Mouse (Mus musculus): ENCODE results near the gene Timp4.

GRCm38 (mm10) chr6:115291068-115291467 is 39.1 kb upstream of the Timp4 start:
- TF ChIP-seq CTCF (IDR thresholded peaks at IDR 0.05) (no peak), EP300 (IDR thresholded peaks at IDR 0.05; ENCODE audit: insufficient read depth, low read depth, low read length) (no peak)

All from heart, adult 2 months (tissue).